Mouse (Mus musculus): Measurements from ENCODE around the gene Vmn1r130. TPM values are rescaled to one million over a fixed set of nuclear protein-coding genes. Genes with fewer than 3 reads are reported as not detected.
"Not testable (repeated sequence)": the region's sequence is repeated elsewhere in the genome, so short reads cannot be mapped to it uniquely, and the experiment has no call there.

Vmn1r130 gene
- not detected in 2 replicates for polyA plus RNA-seq (2016; fragmentation: Nextera tagmentation; extraction: Ambion mirVana)

DNA sequence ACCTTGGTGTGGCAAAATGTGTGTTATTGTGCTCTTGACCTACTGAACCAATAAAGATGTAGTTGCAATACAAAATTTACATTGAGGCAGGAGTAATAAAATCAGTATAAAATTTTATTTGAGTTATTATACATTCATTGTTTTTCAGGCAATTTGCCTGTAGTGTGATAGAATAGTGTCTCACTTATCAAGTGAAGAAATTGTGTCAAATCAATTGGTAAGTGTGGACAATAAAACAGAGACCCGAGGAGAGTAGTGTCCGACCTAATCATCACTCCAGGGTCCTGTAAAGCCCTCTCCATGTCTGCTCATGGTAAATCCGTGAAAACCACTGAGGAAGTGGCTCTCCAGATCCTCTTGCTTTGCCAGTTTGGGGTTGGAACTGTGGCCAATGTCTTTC lies at the start of gene Vmn1r130:
Vmn1r130 (plus strand) TSS at position 301 of the 400 bp plus-strand sequence.
- not testable (repeated sequence) for ATAC-seq (ENCODE audit: insufficient number of reproducible peaks, insufficient read depth, low FRiP score, low TSS enrichment, low read depth); H3K9me3 ChIP-seq; H3K36me3 ChIP-seq; H3K4me2 ChIP-seq; H3K27ac ChIP-seq; H3K4me3 ChIP-seq (replicated peaks); H3K4me1 ChIP-seq (replicated peaks); H3K9ac ChIP-seq (replicated peaks); H3K27me3 ChIP-seq
- no CpG with 5 or more reads among the region's 3 CpGs for WGBS

DNA sequence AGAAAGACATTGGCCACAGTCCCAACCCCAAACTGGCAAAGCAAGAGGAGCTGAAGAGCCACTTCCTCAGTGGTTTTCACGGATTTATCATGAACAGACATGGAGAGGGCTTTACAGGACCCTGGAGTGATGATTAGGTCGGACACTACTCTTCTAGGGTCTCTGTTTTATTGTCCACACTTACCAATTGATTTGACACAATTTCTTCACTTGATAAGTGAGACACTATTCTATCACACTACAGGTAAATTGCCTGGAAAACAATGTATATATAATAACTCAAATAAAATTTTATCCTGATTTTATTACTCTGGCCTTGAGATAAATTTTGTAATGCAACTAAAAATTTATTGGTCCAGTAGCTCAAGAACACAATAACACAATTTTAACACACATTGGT lies 34.4 kb downstream of the Vmn1r130 start, which contains the start of gene Vmn1r131:
Vmn1r131 (minus strand) TSS at position 101 of the 400 bp plus-strand sequence.
- ATAC-seq (ENCODE audit: insufficient number of reproducible peaks, insufficient read depth, low FRiP score, low TSS enrichment, low read depth); H3K9me3 ChIP-seq; H3K27ac ChIP-seq; H3K27me3 ChIP-seq; H3K4me2 ChIP-seq; H3K36me3 ChIP-seq; H3K9ac ChIP-seq (replicated peaks); H3K4me1 ChIP-seq (replicated peaks); H3K4me3 ChIP-seq (replicated peaks): not testable (repeated sequence)
- WGBS: no CpG with 5 or more reads among the region's 2 CpGs

Other genes starting within 250 kb of the Vmn1r130 start
- not detected in 2 replicates for gene Vmn1r125, start 239.6 kb upstream of the Vmn1r130 start, polyA plus RNA-seq (2016; fragmentation: Nextera tagmentation; extraction: Ambion mirVana)
- gene Vmn1r126, start 210.3 kb upstream of the Vmn1r130 start, polyA plus RNA-seq (2016; fragmentation: Nextera tagmentation; extraction: Ambion mirVana): not detected in 2 replicates
- not detected in 2 replicates for gene Vmn1r127, start 191.9 kb upstream of the Vmn1r130 start, polyA plus RNA-seq (2016; fragmentation: Nextera tagmentation; extraction: Ambion mirVana)
- gene Vmn1r128, start 162.4 kb upstream of the Vmn1r130 start, polyA plus RNA-seq (2016; fragmentation: Nextera tagmentation; extraction: Ambion mirVana): not detected in 2 replicates
- gene Vmn1r129, start 150.5 kb upstream of the Vmn1r130 start, polyA plus RNA-seq (2016; fragmentation: Nextera tagmentation; extraction: Ambion mirVana): not detected in 2 replicates
- gene Gm6882, start 79.0 kb upstream of the Vmn1r130 start, polyA plus RNA-seq (2016; fragmentation: Nextera tagmentation; extraction: Ambion mirVana): not detected in 2 replicates
- not detected in 2 replicates for gene Vmn1r131, start 34.3 kb downstream of the Vmn1r130 start, polyA plus RNA-seq (2016; fragmentation: Nextera tagmentation; extraction: Ambion mirVana)
- gene Vmn1r132, start 102.3 kb downstream of the Vmn1r130 start, polyA plus RNA-seq (2016; fragmentation: Nextera tagmentation; extraction: Ambion mirVana): not detected in 2 replicates
- gene Gm4175, start 249.7 kb downstream of the Vmn1r130 start, polyA plus RNA-seq (2016; fragmentation: Nextera tagmentation; extraction: Ambion mirVana): not detected in 2 replicates